Mouse (Mus musculus) G1E (cell line): Measurements from ENCODE around the gene Dcun1d4. TPM values are rescaled to one million over a fixed set of nuclear protein-coding genes. Genes with fewer than 3 reads are reported as not detected.
A peak's percentile ranks its signal among the peaks of the same experiment; 100 is the strongest.
"Not testable (repeated sequence)": the region's sequence is repeated elsewhere in the genome, so short reads cannot be mapped to it uniquely, and the experiment has no call there.

Experiments used
- ATAC-seq: 2 replicates; pipeline ENCODE4 v1.8.0; 2016; ENCODE audit warnings: mild to moderate bottlenecking; ENCODE audit not compliant: insufficient number of reproducible peaks, poor library complexity, low FRiP score, severe bottlenecking; ENCODE audit errors: extremely low read depth
- DNase-seq: peaks from one replicate; pipeline ENCODE4 v3.0.0; 2012; ENCODE audit warnings: low spot score
- H3K27me3 ChIP-seq: 2 replicates; pipeline ENCODE4 v1.6.1; 2012; ENCODE audit warnings: mild to moderate bottlenecking, low read length, inconsistent platforms; ENCODE audit not compliant: insufficient read depth
- H3K36me3 ChIP-seq: replicated peaks from 2 replicates; pipeline ENCODE3; 2012; ENCODE audit warnings: mild to moderate bottlenecking, inconsistent platforms
- H3K4me1 ChIP-seq: 2 replicates; pipeline ENCODE4 v1.6.1; 2012; ENCODE audit warnings: low read depth, low read length, inconsistent platforms, mixed read lengths; ENCODE audit not compliant: insufficient read depth
- H3K4me3 ChIP-seq: 2 replicates; pipeline ENCODE4 v1.5.1; 2012; ENCODE audit warnings: low read depth, mild to moderate bottlenecking, inconsistent platforms, low read length, moderate library complexity, mixed read lengths
- H3K9me3 ChIP-seq: replicated peaks from 2 replicates; pipeline ENCODE4 v1.6.1; 2012; ENCODE audit warnings: inconsistent platforms
- CTCF ChIP-seq: IDR thresholded peaks from 2 replicates; pipeline ENCODE4 v1.5.1; 2012; ENCODE audit warnings: low read depth, low read length, inconsistent platforms, mixed read lengths
- GATA1 ChIP-seq: IDR thresholded peaks from 2 replicates; pipeline ENCODE4 v1.6.1; 2012; ENCODE audit warnings: borderline replicate concordance, low read length, inconsistent platforms, mixed read lengths
- GATA2 ChIP-seq: IDR thresholded peaks from 2 replicates; pipeline ENCODE4 v1.6.1; 2012; ENCODE audit warnings: low read depth, low read length, inconsistent platforms, borderline replicate concordance
- POLR2AphosphoS5 ChIP-seq: IDR thresholded peaks from 2 replicates; pipeline ENCODE4 v1.6.1; 2012; ENCODE audit warnings: low read depth, low read length, inconsistent platforms; ENCODE audit not compliant: insufficient replicate concordance
- TAL1 ChIP-seq: conservative IDR thresholded peaks from 2 replicates; pipeline ENCODE4 v1.6.1; 2012; ENCODE audit warnings: low read depth, low read length, inconsistent platforms, mixed read lengths
- polyA plus RNA-seq: library from polyadenylated mRNA; stranded (reverse); fragments of >175 nt; gene quantifications from 2 replicates; pipeline ENCODE4 v1.2.3, GENCODE M21; 2012
- total RNA-seq, 2 experiments: library from RNA; stranded (forward) in 1 of 2; stranded (reverse) in 1 of 2; fragments of 200-1000 nt in 1 of 2; fragments of >200 nt in 1 of 2; fragmentation: Nextera tagmentation in 1 of 2; gene quantifications; 2 replicates each; pipeline ENCODE4 v1.2.3; 2014 to 2017

The Dcun1d4 gene
- total and polyA plus RNA-seq, 3 experiments = 17.6 to 36.0 (median 29.9) TPM

DNA sequence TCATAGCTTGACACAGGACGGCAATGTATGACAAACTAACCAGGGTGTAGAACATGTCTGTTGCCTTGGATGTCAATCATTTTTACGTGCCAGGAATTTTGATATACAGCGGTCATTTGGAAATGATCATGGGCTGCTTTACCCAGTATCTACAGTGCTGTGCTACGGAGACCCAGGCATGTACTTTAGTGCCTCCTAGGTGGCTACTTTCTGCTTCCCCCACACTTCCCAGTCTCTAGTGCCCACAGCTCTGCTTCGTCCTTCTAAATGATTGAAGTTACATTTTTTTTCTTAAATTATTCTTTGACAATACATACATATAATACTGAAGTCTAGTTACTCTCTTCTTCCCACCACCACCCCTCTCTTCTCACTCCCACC, 25.5 kb upstream of the Dcun1d4 start:
- DNase-seq (no peak), ATAC-seq (no peak)
- no peak overlapping the region for H3K4me3 ChIP-seq
- H3K36me3 ChIP-seq = no peaks in the 10 kb centered on the region
- TF ChIP-seq CTCF (no peak), POLR2AphosphoS5 (no peak), GATA1 (no peak), TAL1 (no peak), GATA2 (no peak)
- H3K4me1 ChIP-seq = peaks cover 37% of the 10 kb centered on the region
- H3K27me3 ChIP-seq = no peaks in the 10 kb centered on the region
- H3K9me3 ChIP-seq = no peaks in the 10 kb centered on the region

DNA sequence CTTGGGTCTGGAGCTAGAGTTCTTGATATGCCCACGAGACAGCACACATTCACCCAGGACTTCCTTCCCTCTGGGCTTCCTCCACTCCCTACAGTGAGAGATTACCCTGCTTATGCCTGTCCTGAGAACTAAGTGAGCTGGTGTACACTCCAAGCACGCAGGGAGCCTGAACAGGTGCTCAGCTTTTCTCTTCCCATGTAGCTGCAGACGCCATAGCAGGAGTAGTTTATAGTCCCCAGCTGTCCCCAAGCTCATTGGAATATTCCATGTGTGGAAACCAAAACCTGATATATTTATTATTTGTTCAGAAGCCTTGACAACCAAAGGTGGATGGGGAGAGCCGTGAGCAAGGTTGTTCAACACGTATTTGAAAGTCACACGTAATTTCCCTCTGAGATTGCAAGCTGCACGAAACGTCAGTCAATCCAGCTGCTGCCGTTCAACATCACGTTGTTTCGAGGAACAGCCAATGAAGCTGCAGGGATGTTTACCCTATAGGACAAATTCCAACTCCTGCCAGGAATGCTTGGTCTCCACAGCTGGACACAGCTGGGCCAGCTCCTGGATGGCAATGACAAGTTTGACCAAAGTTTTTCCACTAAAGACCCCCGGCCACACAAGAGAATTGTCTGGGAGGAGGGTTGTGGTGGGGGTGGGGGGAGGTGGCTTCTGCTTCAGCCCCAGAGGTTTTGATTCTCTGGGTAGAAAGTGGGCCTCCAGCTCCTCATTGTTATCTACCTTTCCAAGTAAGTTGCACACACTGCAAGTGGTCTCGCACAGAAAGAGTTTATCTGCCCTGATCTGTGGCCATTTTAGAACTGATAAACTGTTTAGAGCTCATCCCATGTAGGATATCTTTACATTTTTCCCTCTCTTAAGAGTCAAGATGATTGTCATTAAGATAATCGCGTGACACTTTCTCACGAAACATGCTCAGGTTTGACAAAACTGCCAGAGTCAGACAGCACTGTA, 12.1 kb upstream of the Dcun1d4 start:
- H3K36me3 ChIP-seq = no peaks in the 10 kb centered on the region
- H3K9me3 ChIP-seq = no peaks in the 10 kb centered on the region
- peaks cover 66% of the 10 kb centered on the region for H3K4me1 ChIP-seq
- H3K27me3 ChIP-seq = no peaks in the 10 kb centered on the region
- peak; percentile 13 for DNase-seq
- peak overlapping the region; percentile 57; the same call in 1 of the 2 replicates for H3K4me3 ChIP-seq
- ATAC-seq = peak; percentile 68
- TF ChIP-seq GATA2 = no peak

DNA sequence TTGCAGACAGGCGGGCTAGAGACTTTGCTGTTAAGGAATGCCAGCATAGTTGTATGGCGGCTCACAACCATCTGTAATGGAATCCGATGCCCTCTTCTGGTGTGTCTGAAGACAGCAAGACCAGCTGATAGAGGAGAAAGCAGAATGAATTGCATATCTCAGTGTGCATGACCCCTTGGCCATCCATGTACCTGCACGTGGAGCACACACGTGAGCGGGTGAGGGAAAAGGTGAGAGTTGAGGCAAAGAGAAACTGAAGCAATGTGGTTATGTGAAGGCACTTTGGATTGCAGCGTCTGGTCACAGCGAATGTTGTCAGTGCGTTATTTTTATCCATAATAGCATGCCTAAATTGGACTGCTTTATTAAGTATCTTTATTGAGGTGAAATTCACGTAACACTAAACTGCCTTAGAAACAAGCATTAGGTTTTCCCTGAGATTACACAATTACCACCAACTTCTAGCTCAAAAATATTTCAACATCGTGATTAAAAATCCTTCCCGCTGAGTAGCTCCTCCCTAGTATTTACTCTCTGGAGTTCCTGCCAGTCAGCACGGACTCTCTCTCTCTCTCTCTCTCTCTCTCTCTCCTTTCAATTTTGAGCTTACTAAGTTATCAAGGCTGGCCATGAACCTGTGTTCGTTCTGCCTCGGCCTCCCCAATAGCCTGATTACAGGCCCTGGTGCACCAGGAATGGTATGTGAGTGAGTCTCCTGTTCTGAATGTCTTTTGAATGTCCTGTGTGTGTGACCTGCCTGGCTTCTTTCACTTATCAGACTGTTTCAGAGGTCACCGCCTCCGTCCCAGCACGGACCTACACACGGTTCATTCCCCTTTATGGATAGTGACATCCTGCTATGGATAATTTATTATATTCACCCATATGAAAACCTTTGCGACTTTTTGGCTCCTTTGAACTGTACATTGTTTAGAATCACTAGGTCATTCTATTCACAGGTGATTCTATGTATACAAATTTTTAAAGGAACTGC, 6.1 kb upstream of the Dcun1d4 start:
- no peak overlapping the region for H3K4me3 ChIP-seq
- DNase-seq = no peak
- no peaks in the 10 kb centered on the region for H3K36me3 ChIP-seq
- no peaks in the 10 kb centered on the region for H3K9me3 ChIP-seq
- H3K27me3 ChIP-seq = peaks cover 4% of the 10 kb centered on the region
- H3K4me1 ChIP-seq = peaks cover 43% of the 10 kb centered on the region
- TF ChIP-seq CTCF (no peak), POLR2AphosphoS5 (no peak), TAL1 (no peak)
- no peak for ATAC-seq

DNA sequence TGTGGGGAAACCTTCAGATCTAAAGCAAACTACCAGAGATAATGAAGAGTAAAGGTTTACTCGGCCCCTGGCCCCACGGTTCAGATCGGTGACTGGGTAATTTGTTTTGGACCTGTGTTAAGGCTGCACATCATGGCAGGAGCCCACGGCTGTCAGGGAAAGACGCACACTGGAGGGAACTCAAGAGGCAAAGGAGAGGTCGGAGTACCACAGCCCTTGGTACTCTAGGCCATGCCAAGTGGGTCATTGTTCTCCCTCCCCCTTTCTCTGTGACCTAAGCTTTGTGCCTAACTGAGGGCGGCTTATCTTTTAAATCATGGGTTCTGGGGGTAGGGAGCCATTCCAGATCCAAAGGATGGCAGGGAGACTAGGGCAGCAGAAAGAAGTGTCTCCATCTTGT, 601 bp downstream of the Dcun1d4 start:
- Histone ChIP-seq H3K9me3 (no peaks in the 10 kb centered on the region), H3K4me1 (peaks cover 20% of the 10 kb centered on the region), H3K27me3 (peaks cover 29% of the 10 kb centered on the region), H3K4me3 (no peak overlapping the region), H3K36me3 (no peaks in the 10 kb centered on the region)
- ATAC-seq = no peak
- no peak for TF ChIP-seq GATA1
- no peak for TF ChIP-seq GATA2
- TF ChIP-seq POLR2AphosphoS5 = no peak
- TF ChIP-seq TAL1 = no peak
- TF ChIP-seq CTCF = no peak
- no peak for DNase-seq

DNA sequence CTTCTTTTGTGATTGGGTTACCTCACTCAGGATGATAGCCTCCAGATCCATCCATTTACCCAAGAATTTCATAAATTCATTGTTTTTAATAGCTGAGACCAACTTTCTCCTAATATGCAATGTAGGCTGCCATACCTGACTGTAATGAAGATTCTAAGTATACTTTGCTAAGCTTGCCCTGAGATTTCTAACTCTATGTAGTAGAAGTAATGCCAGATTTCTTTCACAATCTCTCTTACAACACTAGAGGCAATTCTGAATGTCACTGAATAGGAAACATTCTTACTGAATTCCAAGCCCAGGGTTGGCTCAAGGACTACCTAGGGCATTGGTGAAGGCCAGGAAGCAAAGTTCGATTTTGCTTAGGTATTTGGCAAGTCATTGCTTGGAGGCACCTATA, 1.6 kb downstream of the Dcun1d4 start:
- Histone ChIP-seq H3K27me3 (peaks cover 29% of the 10 kb centered on the region), H3K4me1 (peaks cover 21% of the 10 kb centered on the region)
- not testable (repeated sequence) for ATAC-seq, H3K9me3 ChIP-seq, DNase-seq, H3K4me3 ChIP-seq, H3K36me3 ChIP-seq

DNA sequence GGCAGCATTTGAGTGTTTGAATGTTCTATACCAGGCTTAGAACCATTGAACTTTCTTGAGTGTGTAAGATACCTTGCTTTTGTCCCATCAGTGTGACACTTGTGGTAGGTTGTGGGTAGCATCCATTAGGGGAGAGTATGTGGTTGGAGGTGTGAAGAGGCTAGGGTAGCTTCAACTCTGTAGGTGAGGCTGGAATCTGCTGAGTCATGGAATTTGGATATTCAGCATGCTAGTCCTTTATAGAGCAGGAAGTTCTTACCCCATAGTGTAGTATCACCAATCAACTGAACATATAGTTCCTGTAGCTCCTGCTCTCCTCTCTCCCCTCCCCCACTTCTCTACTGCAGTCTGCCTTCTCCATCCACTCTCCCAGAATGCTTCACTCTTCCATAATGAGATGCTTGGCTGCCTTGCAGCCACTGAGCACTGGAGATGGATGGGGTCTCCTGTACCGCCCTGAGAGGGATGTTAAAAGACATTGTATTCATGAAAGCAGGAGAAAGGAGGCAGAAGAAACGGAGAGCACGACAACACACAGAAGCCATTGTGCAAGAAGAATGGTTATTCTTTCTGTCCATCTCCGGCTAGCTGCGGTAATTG, 3.3 kb downstream of the Dcun1d4 start:
- H3K4me3 ChIP-seq = no peak overlapping the region
- H3K9me3 ChIP-seq = no peaks in the 10 kb centered on the region
- H3K4me1 ChIP-seq = peaks cover 21% of the 10 kb centered on the region
- ATAC-seq (no peak), DNase-seq (no peak)
- TF ChIP-seq GATA2 (no peak), GATA1 (no peak), TAL1 (no peak), CTCF (no peak), POLR2AphosphoS5 (no peak)
- H3K27me3 ChIP-seq = peaks cover 25% of the 10 kb centered on the region
- no peaks in the 10 kb centered on the region for H3K36me3 ChIP-seq
